Mouse (Mus musculus): ENCODE results near the gene Ralgps1. TPM values are rescaled to one million over a fixed set of nuclear protein-coding genes. Genes with fewer than 3 reads are reported as not detected.

The Ralgps1 gene
- total and polyA plus RNA-seq, 3 experiments: 0.62 to 2.1 (median 1.5) TPM

GRCm38 (mm10) chr2:33261475-33261874 is 109.8 kb downstream of the Ralgps1 start:
- in situ Hi-C loops (cut with MboI; ENCODE audit: low pct_ligation_motif_present, low pct_unique_long_range_greater_than_20kb, low sequenced_read_pairs): no loop called here
- TF ChIP-seq NELFE (IDR thresholded peaks at IDR 0.05; ENCODE audit: low read depth, low read length) (no peak), BHLHE40 (IDR thresholded peaks at IDR 0.05; ENCODE audit: low read depth, low read length) (no peak), TBP (conservative IDR thresholded peaks at IDR 0.05; ENCODE audit: low read depth, low read length) (no peak), USF2 (conservative IDR thresholded peaks at IDR 0.05; ENCODE audit: low read depth, low read length) (no peak), MAX (IDR thresholded peaks at IDR 0.05; ENCODE audit: low read length) (no peak), MAZ (IDR thresholded peaks at IDR 0.05; ENCODE audit: low read depth, low read length) (no peak), HCFC1 (IDR thresholded peaks at IDR 0.05; ENCODE audit: low read depth, low read length) (no peak), USF1 (IDR thresholded peaks at IDR 0.05; ENCODE audit: low read depth, low read length) (no peak), MEF2A (IDR thresholded peaks at IDR 0.05; ENCODE audit: borderline replicate concordance, low read depth, low read length) (no peak), SMC3 (IDR thresholded peaks at IDR 0.05; ENCODE audit: low read depth, low read length) (no peak), RCOR1 (conservative IDR thresholded peaks at IDR 0.05; ENCODE audit: low read depth, low read length) (no peak), ETS1 (conservative IDR thresholded peaks at IDR 0.05; ENCODE audit: low read depth, low read length) (no peak), PAX5 (IDR thresholded peaks at IDR 0.05; ENCODE audit: low read length) (no peak), UBTF (IDR thresholded peaks at IDR 0.05; ENCODE audit: low read depth, low read length) (no peak), POLR2A (IDR thresholded peaks at IDR 0.05; ENCODE audit: low read depth, low read length) (no peak), MXI1 (IDR thresholded peaks at IDR 0.05; ENCODE audit: low read depth, low read length) (no peak)

GRCm38 (mm10) chr2:33260772-33261171 is 110.5 kb downstream of the Ralgps1 start:
- TF ChIP-seq RCOR1 (conservative IDR thresholded peaks at IDR 0.05; ENCODE audit: low read depth, low read length) (no peak), ZNF384 (IDR thresholded peaks at IDR 0.05; ENCODE audit: low read depth, low read length) (no peak), SMC3 (IDR thresholded peaks at IDR 0.05; ENCODE audit: low read depth, low read length) (no peak), ZKSCAN1 (IDR thresholded peaks at IDR 0.05; ENCODE audit: borderline replicate concordance, low read depth, low read length) (no peak), E2F4 (IDR thresholded peaks at IDR 0.05; ENCODE audit: insufficient replicate concordance, low read depth, low read length) (no peak), TCF12 (IDR thresholded peaks at IDR 0.05; ENCODE audit: low read depth, low read length) (no peak), PAX5 (IDR thresholded peaks at IDR 0.05; ENCODE audit: low read length) (no peak), ZMIZ1 (IDR thresholded peaks at IDR 0.05; ENCODE audit: low read depth, low read length) (no peak), USF1 (IDR thresholded peaks at IDR 0.05; ENCODE audit: low read depth, low read length) (no peak), BHLHE40 (IDR thresholded peaks at IDR 0.05; ENCODE audit: low read depth, low read length) (no peak), KAT2A (IDR thresholded peaks at IDR 0.05; ENCODE audit: insufficient replicate concordance, low read length) (no peak), POLR2A (IDR thresholded peaks at IDR 0.05; ENCODE audit: low read depth, low read length) (no peak), POLR2AphosphoS2 (IDR thresholded peaks at IDR 0.05; ENCODE audit: low read depth, low read length) (no peak), MXI1 (IDR thresholded peaks at IDR 0.05; ENCODE audit: low read depth, low read length) (no peak), MAX (IDR thresholded peaks at IDR 0.05; ENCODE audit: low read length) (no peak), CHD2 (IDR thresholded peaks at IDR 0.05; ENCODE audit: low read length) (no peak), SIN3A (IDR thresholded peaks at IDR 0.05; ENCODE audit: low read length) (no peak)
- dilution Hi-C loops (cut with MboI; ENCODE audit: extremely low pct_ligation_motif_present, extremely low pct_unique_long_range_greater_than_20kb, low sequenced_read_pairs): no loop called here
- no peak overlapping the region for H3K4me3 ChIP-seq (replicated peaks in 1 of 3; ENCODE audit: low read depth in 2 of 3, low read length in 2 of 3, poor library complexity in 1 of 3)

More at GRCm38 (mm10) chr2:33261475-33261874, 109.8 kb downstream of the Ralgps1 start:
- dilution Hi-C loops (cut with MboI; ENCODE audit: extremely low pct_ligation_motif_present, extremely low pct_unique_long_range_greater_than_20kb, low sequenced_read_pairs): no loop called here
- no peaks in the 10 kb centered on the region for H3K27me3 ChIP-seq (replicated peaks)
- peaks cover 0 to 4% of the 10 kb centered on the region in 2 experiments; a peak in 1 of 4 replicates for H3K4me1 ChIP-seq (ENCODE audit: control insufficient read depth in 1 of 2, insufficient read depth in 2 of 2)
- no peak overlapping the region for H3K9ac ChIP-seq (ENCODE audit: insufficient read depth, low read depth)
- H3K27ac ChIP-seq (ENCODE audit: insufficient read depth, low read depth): no peak overlapping the region
- H3K9me3 ChIP-seq (replicated peaks; ENCODE audit: low read length): no peaks in the 10 kb centered on the region
- H3K79me2 ChIP-seq (replicated peaks; ENCODE audit: control insufficient read depth, extremely low read depth, insufficient read depth, poor library complexity, severe bottlenecking): no peaks in the 10 kb centered on the region
- peaks cover 0 to 5% of the 10 kb centered on the region in 2 experiments for H3K36me3 ChIP-seq (replicated peaks in 1 of 2; ENCODE audit: control insufficient read depth in 1 of 2, insufficient read depth in 1 of 2, low read length in 1 of 2)
- H3K4me2 ChIP-seq (ENCODE audit: insufficient read depth, low read depth, poor library complexity, severe bottlenecking): no peak overlapping the region
- DNase-seq (ENCODE audit: extremely low read depth): no peak
- no peak overlapping the region for H3K4me3 ChIP-seq (replicated peaks in 1 of 3; ENCODE audit: low read depth in 2 of 3, low read length in 2 of 3, poor library complexity in 1 of 3)

More at GRCm38 (mm10) chr2:33260772-33261171, 110.5 kb downstream of the Ralgps1 start:
- Histone ChIP-seq H3K4me1 (ENCODE audit: control insufficient read depth in 1 of 2, insufficient read depth in 2 of 2) (peaks cover 0 to 4% of the 10 kb centered on the region in 2 experiments; a peak in 1 of 4 replicates), H3K36me3 (replicated peaks in 1 of 2; ENCODE audit: control insufficient read depth in 1 of 2, insufficient read depth in 1 of 2, low read length in 1 of 2) (peaks cover 0 to 6% of the 10 kb centered on the region in 2 experiments), H3K79me2 (replicated peaks; ENCODE audit: control insufficient read depth, extremely low read depth, insufficient read depth, poor library complexity, severe bottlenecking) (no peaks in the 10 kb centered on the region), H3K9ac (ENCODE audit: insufficient read depth, low read depth) (no peak overlapping the region), H3K4me2 (ENCODE audit: insufficient read depth, low read depth, poor library complexity, severe bottlenecking) (no peak overlapping the region), H3K9me3 (replicated peaks; ENCODE audit: low read length) (no peaks in the 10 kb centered on the region), H3K27ac (ENCODE audit: insufficient read depth, low read depth) (no peak overlapping the region), H3K27me3 (replicated peaks) (no peaks in the 10 kb centered on the region)
- no peak for DNase-seq (ENCODE audit: extremely low read depth)
- in situ Hi-C loops (cut with MboI; ENCODE audit: low pct_ligation_motif_present, low pct_unique_long_range_greater_than_20kb, low sequenced_read_pairs): no loop called here

All from CH12.LX (cell line).